Mouse (Mus musculus) urinary bladder, adult 2 months (tissue): Measurements from ENCODE around the gene Il1rn. TPM values are rescaled to one million over a fixed set of nuclear protein-coding genes. Genes with fewer than 3 reads are reported as not detected.

Source experiments
- DNase-seq: peaks from one replicate; pipeline ENCODE4 v3.0.0; 2022; ENCODE audit warnings: low spot score
- polyA plus RNA-seq: library from polyadenylated mRNA; depleted of rRNA; stranded (reverse); fragments of >200 nt; gene quantifications from 2 replicates; pipeline ENCODE4 v1.2.3, GENCODE M21; 2012; rRNA removed

Il1rn gene
- polyA plus RNA-seq = 5.2 and 7.6 TPM in 2 replicates

- no peak for DNase-seq
These were observed at the start of gene Il1rn for GRCm38 (mm10) chr2:24336545-24336944. Gene Il1rn, plus strand, starts transcription at chr2:24336853.

- no peak for DNase-seq
These were observed 45.8 kb upstream of the Il1rn start, which contains the start of gene Il1f10 for GRCm38 (mm10) chr2:24290896-24291295. Gene Il1f10, plus strand, starts transcription at chr2:24291196.

- DNase-seq = no peak
These were observed 42.0 kb upstream of the Il1rn start for GRCm38 (mm10) chr2:24294616-24295015.

DNA sequence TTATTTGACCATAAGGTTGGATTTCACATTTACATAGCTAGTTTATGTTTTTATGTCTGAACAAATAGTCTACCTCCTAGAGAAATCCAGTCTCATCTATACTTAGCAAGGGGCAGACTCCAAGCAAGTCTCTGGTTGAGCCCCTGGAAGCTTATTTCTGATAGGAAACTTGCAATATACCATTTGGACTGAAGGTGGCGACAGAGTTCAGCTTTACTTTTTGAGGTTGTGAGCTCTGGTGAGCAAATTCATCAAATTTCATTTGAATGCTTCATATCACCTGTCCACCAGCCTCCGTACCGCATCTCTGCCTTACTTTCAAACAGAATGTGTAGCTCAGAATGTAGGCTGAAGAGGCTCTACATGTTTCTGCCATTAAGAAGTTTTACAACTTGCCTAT lies 39.8 kb upstream of the Il1rn start:
- DNase-seq = no peak

- DNase-seq = no peak
These were observed 25.2 kb upstream of the Il1rn start for GRCm38 (mm10) chr2:24311302-24312001.

DNA sequence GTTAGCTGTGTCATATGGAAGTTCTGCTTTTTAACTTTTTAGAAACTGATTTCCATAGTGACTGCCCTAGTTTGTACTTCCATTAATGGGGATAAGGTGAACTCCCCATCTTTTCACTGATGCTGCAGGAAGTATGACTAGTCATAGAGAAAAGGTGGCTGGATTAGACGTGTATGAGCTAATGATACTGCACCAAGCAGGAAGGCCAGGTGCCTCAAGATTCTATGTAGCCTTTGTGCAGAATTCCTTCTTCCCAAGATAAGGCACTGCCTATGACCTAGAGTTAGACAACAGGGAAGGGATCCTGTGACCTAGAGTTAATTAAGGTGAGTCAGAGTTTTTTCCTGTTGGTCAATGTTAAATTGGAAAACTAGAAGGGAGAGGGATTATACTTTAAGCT lies 19.7 kb upstream of the Il1rn start:
- no peak for DNase-seq

GRCm38 (mm10) chr2:24317919-24318598 lies 18.6 kb upstream of the Il1rn start:
- DNase-seq = no peak

DNA sequence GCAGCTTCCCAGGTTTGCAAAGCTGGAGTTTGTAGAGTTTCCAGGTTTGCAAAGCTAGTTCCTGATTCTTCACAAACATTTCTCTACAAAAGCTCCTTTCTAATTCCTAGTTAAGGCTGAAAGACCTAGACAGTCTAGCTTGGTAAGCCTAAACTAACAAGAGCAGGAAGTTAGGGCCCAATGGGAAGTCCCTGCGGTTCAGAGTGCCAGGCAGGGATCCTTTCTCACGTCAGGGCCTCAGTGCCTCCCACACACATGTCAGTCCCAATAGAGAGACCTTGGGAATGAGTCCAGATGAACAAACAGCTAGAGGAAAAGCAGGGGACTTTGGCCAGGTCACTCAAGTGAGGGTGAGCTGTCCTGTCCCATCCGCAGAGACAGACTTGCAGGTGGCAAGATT lies 1.3 kb upstream of the Il1rn start:
- no peak for DNase-seq

- no peak for DNase-seq
These were observed 4.8 kb downstream of the Il1rn start for GRCm38 (mm10) chr2:24341395-24341885.

- no peak for DNase-seq
These were observed 8.0 kb downstream of the Il1rn start for GRCm38 (mm10) chr2:24344619-24345018.

- no peak for DNase-seq
These were observed 8.4 kb downstream of the Il1rn start for GRCm38 (mm10) chr2:24345056-24345455.

GRCm38 (mm10) chr2:24347926-24348325 lies 11.3 kb downstream of the Il1rn start:
- DNase-seq = no peak

DNA sequence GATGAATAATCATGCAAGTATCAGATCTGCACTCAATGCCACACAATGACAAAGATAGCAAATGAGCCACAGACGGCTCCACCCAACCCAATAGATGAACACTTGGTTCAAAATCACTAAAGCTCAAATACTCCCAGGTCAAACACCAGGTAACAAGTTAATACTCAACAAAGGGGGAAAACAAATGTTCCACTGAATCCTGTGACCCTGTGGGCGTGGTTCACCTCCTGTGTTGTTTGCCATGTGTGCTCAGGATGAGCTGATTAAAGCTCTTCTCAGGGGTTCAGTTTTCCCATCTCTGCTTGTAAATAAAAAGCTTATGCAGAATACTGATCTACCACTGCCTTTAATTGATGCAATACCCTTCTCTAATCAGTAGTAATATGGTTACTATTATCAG lies 14.5 kb downstream of the Il1rn start:
- DNase-seq = no peak

- no peak for DNase-seq
These were observed 16.4 kb downstream of the Il1rn start for GRCm38 (mm10) chr2:24353042-24353441.

- DNase-seq = no peak
These were observed 21.0 kb downstream of the Il1rn start for GRCm38 (mm10) chr2:24357642-24358041.

GRCm38 (mm10) chr2:24359347-24359746 lies 22.7 kb downstream of the Il1rn start:
- DNase-seq = no peak

DNA sequence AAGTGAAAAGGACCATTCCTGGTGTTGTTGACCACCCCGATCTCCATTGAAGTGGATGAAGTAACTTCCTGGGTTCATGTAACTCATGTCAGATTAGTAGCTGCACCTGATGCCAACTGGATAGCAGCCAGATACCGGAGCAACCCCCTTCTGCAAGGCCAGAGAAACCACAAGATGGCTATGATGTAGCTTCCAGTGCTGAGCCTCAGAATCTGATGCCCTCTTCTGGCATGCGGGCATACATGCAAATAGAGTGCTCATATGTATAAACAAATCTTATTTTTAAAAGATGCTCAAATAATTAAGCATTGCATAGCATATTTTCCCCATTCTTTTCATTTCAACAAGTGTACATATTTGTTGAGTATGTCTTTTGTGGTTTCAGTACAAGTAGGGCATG lies 27.2 kb downstream of the Il1rn start:
- no peak for DNase-seq

GRCm38 (mm10) chr2:24366214-24366975 lies 29.7 kb downstream of the Il1rn start:
- no peak for DNase-seq

GRCm38 (mm10) chr2:24367030-24367894 lies 30.6 kb downstream of the Il1rn start, which contains the start of gene Psd4:
Gene Psd4, plus strand, starts transcription at chr2:24367580.
- DNase-seq = peak; percentile 70

GRCm38 (mm10) chr2:24367895-24368261 lies 31.2 kb downstream of the Il1rn start:
- DNase-seq = no peak

DNA sequence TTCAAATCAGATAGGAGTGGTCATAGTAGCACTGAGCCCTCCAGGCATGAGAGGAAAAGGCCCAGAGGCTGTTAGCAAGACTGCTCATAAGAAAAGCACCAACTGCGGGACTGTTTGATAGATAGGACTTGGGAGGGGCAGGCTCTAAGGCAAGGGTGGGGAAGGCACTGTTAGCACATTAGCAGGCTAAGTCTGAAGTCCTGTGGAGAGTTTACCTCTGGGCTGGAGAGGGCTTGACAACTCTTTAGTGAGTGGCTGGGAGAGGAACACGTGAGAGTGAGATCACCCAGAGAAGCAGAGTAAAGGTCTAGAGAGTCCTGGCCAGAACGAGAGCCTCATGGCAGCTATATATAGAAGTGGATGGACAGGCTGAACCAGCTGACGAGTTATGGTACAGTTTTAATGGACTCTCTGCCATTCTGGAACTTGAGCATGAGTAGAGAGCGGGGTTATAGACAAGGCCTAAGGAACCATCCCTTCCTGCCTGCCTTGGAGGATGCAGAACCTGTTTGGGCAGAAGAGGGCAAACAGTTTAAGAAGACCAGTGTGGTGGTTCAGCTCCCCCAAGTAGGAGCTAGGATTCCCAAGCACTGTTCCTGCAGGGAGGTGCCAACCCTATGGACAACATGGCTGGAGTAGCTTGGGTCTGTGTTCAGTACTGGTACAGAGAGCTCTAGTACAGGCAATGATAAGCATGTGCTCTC lies 42.2 kb downstream of the Il1rn start:
- no peak for DNase-seq
